Mouse (Mus musculus) left cerebral cortex, adult 11 months (tissue): ENCODE measurements at regions not wholly inside any gene's neighbourhood (a gene's known extent, or its start where the extent isn't known, plus 50 kb on each side); places are given as distances from the start of the nearest gene placed in this dataset.

ENCODE experiments used
- DNase-seq: peaks from one replicate; pipeline ENCODE4 v3.0.0; 2022; ENCODE audit warnings: low spot score

GRCm38 (mm10) chr16:74598361-74598760 lies 186.7 kb upstream of the Robo2 start:
- no peak for DNase-seq

GRCm38 (mm10) chr16:74597735-74598340 lies 186.2 kb upstream of the Robo2 start:
- no peak for DNase-seq

- no peak for DNase-seq
Measured at GRCm38 (mm10) chr16:74591896-74592295, 180.3 kb upstream of the Robo2 start.

GRCm38 (mm10) chr16:74582645-74583423 lies 171.2 kb upstream of the Robo2 start:
- no peak for DNase-seq

GRCm38 (mm10) chr16:74548374-74548773 lies 136.7 kb upstream of the Robo2 start:
- DNase-seq = no peak

GRCm38 (mm10) chr16:74530531-74530930 lies 118.9 kb upstream of the Robo2 start:
- no peak for DNase-seq

GRCm38 (mm10) chr16:74528245-74528644 lies 116.6 kb upstream of the Robo2 start:
- DNase-seq = no peak

- no peak for DNase-seq
Measured at GRCm38 (mm10) chr16:74526521-74526920, 114.9 kb upstream of the Robo2 start.

- no peak for DNase-seq
Measured at GRCm38 (mm10) chr16:74520501-74520900, 108.9 kb upstream of the Robo2 start.

GRCm38 (mm10) chr16:74517888-74518287 lies 106.3 kb upstream of the Robo2 start:
- DNase-seq = no peak

- no peak for DNase-seq
Measured at GRCm38 (mm10) chr16:74517374-74517773, 105.7 kb upstream of the Robo2 start.

GRCm38 (mm10) chr16:74514481-74514880 lies 102.9 kb upstream of the Robo2 start:
- DNase-seq = no peak

GRCm38 (mm10) chr16:74510383-74510782 lies 98.8 kb upstream of the Robo2 start:
- DNase-seq = no peak

- no peak for DNase-seq
Measured at GRCm38 (mm10) chr16:74509489-74509888, 97.9 kb upstream of the Robo2 start.

GRCm38 (mm10) chr16:74506719-74507118 lies 95.1 kb upstream of the Robo2 start:
- DNase-seq = no peak

GRCm38 (mm10) chr16:74506173-74506709 lies 94.6 kb upstream of the Robo2 start:
- DNase-seq = no peak

GRCm38 (mm10) chr16:74504426-74504825 lies 92.8 kb upstream of the Robo2 start:
- no peak for DNase-seq

- no peak for DNase-seq
Measured at GRCm38 (mm10) chr16:74500687-74501086, 89.1 kb upstream of the Robo2 start.

GRCm38 (mm10) chr16:74467745-74468420 lies 56.3 kb upstream of the Robo2 start:
- DNase-seq = no peak

- no peak for DNase-seq
Measured at GRCm38 (mm10) chr16:74467159-74467558, 55.5 kb upstream of the Robo2 start.

- no peak for DNase-seq
Measured at GRCm38 (mm10) chr16:74464835-74465234, 53.2 kb upstream of the Robo2 start.

GRCm38 (mm10) chr16:74464290-74464689 lies 52.7 kb upstream of the Robo2 start:
- no peak for DNase-seq

GRCm38 (mm10) chr16:74462436-74462835 lies 50.8 kb upstream of the Robo2 start:
- DNase-seq = no peak
